Mouse (Mus musculus) monocyte, adult 5-6 weeks (primary cell): ENCODE results near the gene Zfand5. TPM values are rescaled to one million over a fixed set of nuclear protein-coding genes. Genes with fewer than 3 reads are reported as not detected.

Experiments used
- ATAC-seq: fragments of 153-309, 156-312 bp; replicated peaks from 2 replicates; pipeline ENCODE4 v1.8.0; 2017; ENCODE audit warnings: mild to moderate bottlenecking; ENCODE audit not compliant: low TSS enrichment, insufficient number of reproducible peaks, severe bottlenecking, poor library complexity, low FRiP score
- total RNA-seq: library from RNA; stranded (forward); fragments of 200-1000, 200-491, 200-594 nt; gene quantifications from 3 replicates; pipeline ENCODE4 v1.2.3, GENCODE M21; 2017

Zfand5 gene
- total RNA-seq, 1 experiment from 2014 or later = 405 TPM

DNA sequence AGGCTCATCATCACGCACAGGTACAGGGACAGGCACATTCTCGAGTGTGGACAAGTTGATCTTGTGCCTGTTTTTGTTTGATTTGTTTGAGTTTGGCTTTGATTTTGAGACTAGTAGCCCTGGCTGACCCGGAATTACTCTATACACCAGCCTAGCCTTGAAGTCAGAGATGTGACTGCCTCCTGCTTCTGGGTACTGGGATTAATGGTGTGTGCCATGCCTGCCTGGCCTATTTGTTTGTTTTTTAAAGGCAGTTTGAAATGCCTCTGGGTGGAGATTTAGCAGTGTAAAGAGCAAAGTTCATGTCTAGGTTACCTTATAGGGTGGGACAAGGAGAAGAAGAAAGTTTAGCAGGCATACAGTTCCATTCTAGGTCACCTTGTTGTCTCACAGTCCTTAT lies 43.6 kb downstream of the Zfand5 start:
- ATAC-seq = no peak

DNA sequence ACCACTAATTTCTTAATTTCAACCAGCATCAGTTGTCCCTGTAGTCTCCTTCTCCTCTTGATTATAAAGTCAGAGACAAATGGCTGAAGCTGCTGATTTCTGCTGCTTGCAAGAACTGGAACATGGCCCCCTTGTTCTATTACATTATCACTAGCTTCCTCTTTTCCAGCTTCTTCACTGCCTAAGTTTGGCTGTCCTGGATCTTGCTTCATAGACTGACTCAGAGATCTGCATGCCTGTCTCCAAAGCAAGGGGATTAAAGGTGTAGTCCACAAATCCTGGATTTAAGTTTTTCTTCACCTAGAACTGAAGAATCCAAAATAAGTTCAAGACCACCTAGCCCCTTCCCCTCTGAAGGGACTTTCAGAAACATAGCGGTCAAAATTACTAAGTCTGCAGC lies 47.5 kb downstream of the Zfand5 start:
- no peak for ATAC-seq

DNA sequence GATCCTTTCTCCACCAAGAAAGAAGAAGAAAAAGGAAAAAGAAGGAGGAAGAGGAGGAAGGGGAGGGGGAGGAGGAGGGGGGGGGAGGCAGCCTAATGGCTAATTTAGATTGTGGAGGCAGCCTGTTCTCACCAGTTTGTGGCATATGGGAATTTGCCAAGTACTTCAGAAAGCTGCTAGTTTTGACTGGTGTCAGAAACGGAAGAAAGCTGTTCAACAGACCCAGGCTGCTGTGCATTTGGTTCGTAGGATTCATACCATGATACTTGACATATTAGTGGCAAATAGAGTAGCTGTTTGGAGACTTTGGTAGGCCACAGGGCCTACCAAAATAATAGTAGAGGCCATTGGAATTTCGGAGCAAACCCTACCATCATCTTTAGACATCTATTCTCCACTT lies 53.3 kb downstream of the Zfand5 start:
- ATAC-seq = no peak

DNA sequence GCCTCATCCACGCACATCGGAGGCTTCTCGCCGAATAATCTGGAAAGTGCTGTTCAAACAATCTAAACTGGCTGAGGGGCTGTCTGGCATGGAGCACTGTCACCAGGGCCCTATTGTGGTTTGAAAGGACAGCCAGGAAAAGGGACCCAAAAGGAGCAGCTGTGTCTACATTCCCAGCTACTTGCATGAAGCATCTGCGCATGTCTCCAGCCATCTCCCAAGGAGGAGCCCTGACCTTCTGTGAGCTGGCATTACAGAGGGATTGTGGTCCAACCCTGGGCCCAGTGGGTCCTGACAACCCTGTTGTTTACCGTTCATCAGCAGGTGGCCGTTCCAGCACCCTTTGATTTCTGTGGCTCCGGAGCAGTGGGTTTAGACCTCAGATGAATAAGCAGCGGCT lies 56.9 kb downstream of the Zfand5 start:
- ATAC-seq = no peak

DNA sequence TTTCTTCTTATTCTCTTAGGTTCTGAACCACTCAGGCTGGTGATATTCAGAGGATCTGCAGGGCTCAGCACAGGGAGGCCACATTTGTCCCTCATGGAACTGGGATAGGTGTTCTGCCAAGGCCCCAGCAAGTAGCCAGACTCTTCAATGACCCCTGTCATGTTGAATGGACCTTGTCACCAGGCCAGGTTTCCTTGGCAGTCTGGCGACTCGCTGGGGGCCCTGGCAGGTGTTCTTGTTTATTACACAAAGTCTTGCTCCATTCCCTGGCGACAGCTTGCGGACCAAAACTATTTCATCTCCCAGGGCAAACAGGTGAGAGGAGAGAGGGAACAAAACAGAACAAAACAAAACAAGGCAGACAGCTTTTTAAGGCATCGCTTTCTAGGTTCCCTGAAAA lies 57.7 kb downstream of the Zfand5 start:
- no peak for ATAC-seq

DNA sequence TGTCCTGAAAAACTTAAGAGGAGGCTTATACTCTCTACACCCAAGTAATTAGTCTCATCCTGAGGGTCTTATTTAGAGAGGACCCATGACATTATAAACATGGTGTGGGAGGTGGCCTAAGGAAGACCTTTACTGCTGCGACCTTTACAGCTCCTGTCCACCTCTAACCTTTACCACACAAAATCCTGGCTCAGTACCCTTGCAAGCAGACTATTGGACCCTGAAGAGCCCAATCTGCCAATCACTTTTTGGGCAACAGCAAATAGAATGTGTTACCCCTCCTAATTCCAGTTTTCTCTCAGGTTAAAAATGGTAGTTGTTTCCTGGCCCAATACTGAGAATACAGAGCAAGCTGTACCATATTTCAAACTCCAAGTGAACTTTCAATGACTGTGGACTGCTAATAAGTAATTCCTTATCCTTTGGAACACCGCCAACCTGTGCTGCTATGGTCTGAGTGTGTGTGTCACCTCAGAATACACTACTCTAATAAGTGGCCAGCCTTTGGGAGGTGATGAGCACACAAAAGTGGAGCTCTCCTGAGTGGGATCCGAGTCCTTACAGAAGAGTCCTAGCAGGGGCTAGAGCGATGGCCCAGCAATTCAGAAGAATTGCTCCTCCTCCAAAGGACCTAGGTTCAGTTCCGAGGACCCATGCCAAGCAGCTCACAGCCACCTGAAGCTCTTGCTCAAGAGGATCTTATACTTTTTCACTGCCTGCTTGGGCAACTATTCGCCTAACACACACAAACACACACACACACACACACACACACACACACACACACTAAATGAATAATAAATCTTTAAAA lies 58.4 kb downstream of the Zfand5 start:
- no peak for ATAC-seq

DNA sequence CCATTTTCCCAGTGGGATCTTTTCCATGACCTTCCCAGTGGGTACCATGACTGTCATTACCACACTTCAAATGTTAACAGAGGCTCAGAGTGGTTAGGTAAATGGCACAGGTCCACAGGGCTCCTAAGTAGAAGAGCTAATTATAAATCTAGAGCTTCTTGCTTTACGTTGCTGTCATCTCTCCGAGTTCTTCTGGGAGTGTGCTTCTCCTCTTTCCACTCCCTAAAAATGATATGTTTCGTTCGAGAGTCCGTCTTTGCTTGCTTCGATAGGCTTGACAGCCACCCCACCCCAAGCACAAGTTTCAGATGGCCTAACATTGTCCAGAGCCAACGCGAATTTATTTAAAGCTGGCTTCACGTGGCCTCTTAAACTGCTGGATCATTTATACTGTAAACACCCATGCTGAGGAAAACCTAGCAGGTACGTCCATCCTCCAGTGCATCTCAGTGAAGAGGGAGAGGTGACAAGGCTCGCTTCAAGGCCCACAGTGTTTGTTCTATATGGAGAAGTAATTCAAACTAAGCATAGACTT lies 59.6 kb downstream of the Zfand5 start:
- ATAC-seq = no peak

Other genes starting within 250 kb of the Zfand5 start
- 131 to 211 TPM (median 188 TPM) in 3 replicates for gene Gda, start 201.2 kb downstream of the Zfand5 start, total RNA-seq